In genomic region chr3:105707590-105707989, GRCm38 (mm10) we compare ENCODE assay signal across 13 mouse cellular contexts. TPM values are rescaled to one million over a fixed set of nuclear protein-coding genes. Genes with fewer than 3 reads are reported as not detected.
DNase-seq lines count a peak whose midpoint lies in the region; ATAC-seq and TF ChIP-seq lines count a peak whose summit lies in the region.
"Had no signal": no experiment of that assay in that cellular context is flagged by ENCODE, and none has a peak within 500 bp of the region (broad histone marks: within the 10 kb centered on the region; RNA-seq: fewer than 3 reads in every experiment).

No protein-coding gene starts in this region.

- 19% methylated on average over 7 of the region's 7 CpGs for WGBS in lung, embryonic 14.5 days
- 37% methylated on average over 7 of the region's 7 CpGs for WGBS in lung, postnatal 0 days
- 11% methylated on average over 7 of the region's 7 CpGs for WGBS in embryonic facial prominence, embryonic 14.5 days
- WGBS in neural tube, embryonic 12.5 days, result 17% methylated on average over 7 of the region's 7 CpGs

- no peaks in the 10 kb centered on the region for H3K36me3 ChIP-seq in lung, embryonic 14.5 days (ENCODE audit: insufficient read depth)
- H3K36me3 ChIP-seq in lung, postnatal 0 days (ENCODE audit: insufficient read depth, low read length), result no peaks in the 10 kb centered on the region
- no peaks in the 10 kb centered on the region for H3K36me3 ChIP-seq in embryonic facial prominence, embryonic 14.5 days (ENCODE audit: control insufficient read depth, insufficient read depth, low read length)
- H3K36me3 ChIP-seq in neural tube, embryonic 12.5 days, result no peaks in the 10 kb centered on the region
- H3K36me3 ChIP-seq: embryonic facial prominence, embryonic 12.5 days; limb, embryonic 12.5 days had no signal

- no peak for TF ChIP-seq EP300 in lung, postnatal 0 days (IDR thresholded peaks at IDR 0.05)

- peak overlapping the region; percentile 31 for H3K4me2 ChIP-seq in lung, embryonic 14.5 days
- H3K4me2 ChIP-seq in lung, postnatal 0 days (replicated peaks; ENCODE audit: low read depth, low read length), result no peak overlapping the region
- 0 out of 2 replicates have a peak overlapping the region, but pooled peaks have one; percentile 91 for H3K4me2 ChIP-seq in embryonic facial prominence, embryonic 14.5 days (ENCODE audit: low read depth, low read length)
- H3K4me2 ChIP-seq in neural tube, embryonic 12.5 days (replicated peaks), result peak overlapping the region; percentile 20; the same call in 1 of the 2 replicates
- H3K4me2 ChIP-seq: limb, embryonic 12.5 days had no signal

- H3K27ac ChIP-seq in lung, embryonic 14.5 days (ENCODE audit: low read depth), result peak overlapping the region; percentile 10; the same call in 1 of the 2 replicates
- H3K27ac ChIP-seq in lung, postnatal 0 days (ENCODE audit: low read length), result no peak overlapping the region
- H3K27ac ChIP-seq in embryonic facial prominence, embryonic 14.5 days (replicated peaks; ENCODE audit: low read depth, low read length), result 0 out of 2 replicates have a peak overlapping the region, but pooled peaks have one; percentile 3
- no peak overlapping the region for H3K27ac ChIP-seq in neural tube, embryonic 12.5 days
- H3K27ac ChIP-seq: embryonic facial prominence, embryonic 12.5 days; limb, embryonic 12.5 days had no signal

- H3K9me3 ChIP-seq in lung, embryonic 14.5 days (ENCODE audit: low read depth, low read length), result no peaks in the 10 kb centered on the region
- no peaks in the 10 kb centered on the region for H3K9me3 ChIP-seq in lung, postnatal 0 days (ENCODE audit: low read length)
- H3K9me3 ChIP-seq in embryonic facial prominence, embryonic 14.5 days (ENCODE audit: control insufficient read depth, low read length), result no peaks in the 10 kb centered on the region
- H3K9me3 ChIP-seq in neural tube, embryonic 12.5 days, result no peaks in the 10 kb centered on the region
- H3K9me3 ChIP-seq: embryonic facial prominence, embryonic 12.5 days; limb, embryonic 12.5 days had no signal

- no peak for TF ChIP-seq CTCF in lung, embryonic 14.5 days (IDR thresholded peaks at IDR 0.05; ENCODE audit: low read depth)
- TF ChIP-seq CTCF in lung, postnatal 0 days (IDR thresholded peaks at IDR 0.05), result no peak

- H3K27me3 ChIP-seq in lung, embryonic 14.5 days (ENCODE audit: insufficient read depth, low read length), result no peaks in the 10 kb centered on the region
- H3K27me3 ChIP-seq in lung, postnatal 0 days (replicated peaks; ENCODE audit: insufficient read depth, low read length), result no peaks in the 10 kb centered on the region
- H3K27me3 ChIP-seq in embryonic facial prominence, embryonic 14.5 days (replicated peaks; ENCODE audit: control insufficient read depth, insufficient read depth, low read length), result peaks cover 18% of the 10 kb centered on the region
- peaks cover 32% of the 10 kb centered on the region for H3K27me3 ChIP-seq in neural tube, embryonic 12.5 days (replicated peaks)

- peak; percentile 8; the same call in 1 of the 2 replicates for ATAC-seq in lung, embryonic 14.5 days (ENCODE audit: insufficient read depth)
- no peak for ATAC-seq in lung, postnatal 0 days
- peak; percentile 7; the same call in 1 of the 2 replicates for ATAC-seq in embryonic facial prominence, embryonic 14.5 days (ENCODE audit: low read depth)
- no peak for ATAC-seq in neural tube, embryonic 12.5 days (ENCODE audit: low FRiP score, low read depth)

- peak; percentile 85 for DNase-seq in heart, adult 11 months
- DNase-seq in heart, postnatal 4 days, result no peak
- peak; percentile 65 for DNase-seq in lung, embryonic 14.5 days
- DNase-seq in lung, postnatal 0 days (ENCODE audit: low spot score), result no peak
- DNase-seq in embryonic facial prominence, embryonic 14.5 days (ENCODE audit: low spot score), result peak; percentile 72
- DNase-seq in right cerebral cortex, adult 2 months (ENCODE audit: low spot score in 2 of 2), result no peak
- DNase-seq: cerebellum, adult 11-12 months; layer of hippocampus, adult 9-11 months; lung, postnatal 10 days; right cerebral cortex, postnatal 25 days had no signal

- no peak overlapping the region for H3K9ac ChIP-seq in lung, embryonic 14.5 days
- H3K9ac ChIP-seq in lung, postnatal 0 days (replicated peaks; ENCODE audit: low read depth), result no peak overlapping the region
- H3K9ac ChIP-seq in embryonic facial prominence, embryonic 14.5 days (ENCODE audit: low read depth, low read length), result no peak overlapping the region
- H3K9ac ChIP-seq in neural tube, embryonic 12.5 days, result peak overlapping the region; percentile 13; the same call in 1 of the 2 replicates
- H3K9ac ChIP-seq: embryonic facial prominence, embryonic 12.5 days; limb, embryonic 12.5 days had no signal

- no peak overlapping the region for H3K4me3 ChIP-seq in lung, embryonic 14.5 days (ENCODE audit: low read depth, low read length)
- no peak overlapping the region for H3K4me3 ChIP-seq in lung, postnatal 0 days (ENCODE audit: low read depth, low read length)
- no peak overlapping the region for H3K4me3 ChIP-seq in embryonic facial prominence, embryonic 14.5 days (ENCODE audit: low read depth, low read length)
- no peak overlapping the region for H3K4me3 ChIP-seq in neural tube, embryonic 12.5 days
- H3K4me3 ChIP-seq: embryonic facial prominence, embryonic 12.5 days; limb, embryonic 12.5 days had no signal

- peaks cover 21% of the 10 kb centered on the region for H3K4me1 ChIP-seq in lung, embryonic 14.5 days (ENCODE audit: insufficient read depth)
- 0 out of 2 replicates have a peak, but pooled peaks cover 3% of the 10 kb centered on the region for H3K4me1 ChIP-seq in lung, postnatal 0 days (ENCODE audit: insufficient read depth, low read depth, low read length)
- H3K4me1 ChIP-seq in embryonic facial prominence, embryonic 14.5 days (ENCODE audit: control insufficient read depth, insufficient read depth, low read length), result peaks cover 9% of the 10 kb centered on the region
- H3K4me1 ChIP-seq in neural tube, embryonic 12.5 days, result peaks cover 16% of the 10 kb centered on the region

RNA-seq across cellular contexts. Expression of gene Inka2, which starts 3.2 kb away (rescaled TPM):
- total RNA-seq in heart, postnatal 4 days (2021), result 10 to 100 TPM; 34.0 to 39.1 TPM
- polyA plus RNA-seq in lung, embryonic 14.5 days (2014; fragmentation: Nextera tagmentation; extraction: Ambion mirVana), result 1.2 and 1.6 TPM in 2 replicates
- polyA plus RNA-seq in lung, postnatal 0 days (2015; fragmentation: Nextera tagmentation; extraction: Ambion mirVana), result 2.7 and 3.9 TPM in 2 replicates
- 2.5 and 2.8 TPM in 2 replicates for polyA plus RNA-seq in embryonic facial prominence, embryonic 14.5 days (2014; fragmentation: Nextera tagmentation; extraction: Ambion mirVana)
- 3.9 and 5.6 TPM in 2 replicates for polyA plus RNA-seq in neural tube, embryonic 12.5 days (2016; fragmentation: Nextera tagmentation; extraction: Ambion mirVana)

RNA-seq across cellular contexts. Expression of gene Ddx20, which starts 20.2 kb away (rescaled TPM):
- total RNA-seq in heart, postnatal 4 days (2021), result 10 to 100 TPM; 15.6 to 16.9 TPM
- 45.0 and 48.2 TPM in 2 replicates for polyA plus RNA-seq in lung, embryonic 14.5 days (2014; fragmentation: Nextera tagmentation; extraction: Ambion mirVana)
- 15.0 and 16.2 TPM in 2 replicates for polyA plus RNA-seq in lung, postnatal 0 days (2015; fragmentation: Nextera tagmentation; extraction: Ambion mirVana)
- polyA plus RNA-seq in embryonic facial prominence, embryonic 14.5 days (2014; fragmentation: Nextera tagmentation; extraction: Ambion mirVana), result 27.6 and 31.5 TPM in 2 replicates
- 33.8 and 34.6 TPM in 2 replicates for polyA plus RNA-seq in neural tube, embryonic 12.5 days (2016; fragmentation: Nextera tagmentation; extraction: Ambion mirVana)

Comparison
In these comparisons a context has a peak if more than half of its experiments do, and no peak if none do; other contexts are left out.
1. DNase-seq: peak in heart, adult 11 months (single experiment), lung, embryonic 14.5 days (single experiment) and embryonic facial prominence, embryonic 14.5 days (single experiment); none in heart, postnatal 4 days (single experiment), lung, postnatal 0 days (single experiment) and right cerebral cortex, adult 2 months (0 of 2).
2. ATAC-seq: peak in lung, embryonic 14.5 days (single experiment) and embryonic facial prominence, embryonic 14.5 days (single experiment); none in lung, postnatal 0 days (single experiment) and neural tube, embryonic 12.5 days (single experiment).
3. H3K27ac ChIP-seq: peak in lung, embryonic 14.5 days (single experiment) and embryonic facial prominence, embryonic 14.5 days (single experiment); none in lung, postnatal 0 days (single experiment) and neural tube, embryonic 12.5 days (single experiment).